Mouse (Mus musculus): ENCODE data around the gene Ppp1r12c.
A peak's percentile ranks its signal among the peaks of the same experiment; 100 is the strongest.
"Not testable (repeated sequence)": the region's sequence is repeated elsewhere in the genome, so short reads cannot be mapped to it uniquely, and the experiment has no call there.

- TF ChIP-seq CTCF (IDR thresholded peaks at IDR 0.05; ENCODE audit: low read depth) = peak; percentile 80
- TF ChIP-seq EP300 (IDR thresholded peaks at IDR 0.05; ENCODE audit: low read depth) = not testable (repeated sequence)
These were observed 22.9 kb upstream of the Ppp1r12c start, which contains the start of gene Tnni3 for GRCm38 (mm10) chr7:4524212-4524922.
